Mouse (Mus musculus): ENCODE measurements around the gene Krtap24-1.

Gene Krtap24-1

GRCm38 (mm10) chr16:88611922-88612321 lies at the start of gene Krtap24-1:
Gene Krtap24-1, minus strand, starts transcription at chr16:88612279.
- DNase-seq (ENCODE audit: low spot score in 2 of 2): no peak

GRCm38 (mm10) chr16:88657426-88657825 lies 45.3 kb upstream of the Krtap24-1 start:
- DNase-seq (ENCODE audit: low spot score in 2 of 2): no peak

- DNase-seq (ENCODE audit: low spot score in 2 of 2): no peak
Observed at GRCm38 (mm10) chr16:88651952-88652351, 39.9 kb upstream of the Krtap24-1 start.

- DNase-seq (ENCODE audit: low spot score in 2 of 2): no peak
Observed at GRCm38 (mm10) chr16:88651082-88651481, 39.0 kb upstream of the Krtap24-1 start.

- DNase-seq (ENCODE audit: low spot score in 2 of 2): no peak
Observed at GRCm38 (mm10) chr16:88647358-88647846, 35.3 kb upstream of the Krtap24-1 start, which contains the start of gene Krtap26-1. Gene Krtap26-1, minus strand, starts transcription at chr16:88647796.

- no peak for DNase-seq (ENCODE audit: low spot score in 2 of 2)
Observed at GRCm38 (mm10) chr16:88646366-88647111, 34.5 kb upstream of the Krtap24-1 start.

- no peak for DNase-seq (ENCODE audit: low spot score in 2 of 2)
Observed at GRCm38 (mm10) chr16:88640053-88640452, 28.0 kb upstream of the Krtap24-1 start.

- no peak for DNase-seq (ENCODE audit: low spot score in 2 of 2)
Observed at GRCm38 (mm10) chr16:88635142-88635541, 23.1 kb upstream of the Krtap24-1 start.

- DNase-seq (ENCODE audit: low spot score in 2 of 2): no peak
Observed at GRCm38 (mm10) chr16:88631474-88631873, 19.4 kb upstream of the Krtap24-1 start.

GRCm38 (mm10) chr16:88627566-88627965 lies 15.5 kb upstream of the Krtap24-1 start, which contains the start of gene 2310079G19Rik:
Gene 2310079G19Rik, minus strand, starts transcription at chr16:88627666.
- DNase-seq (ENCODE audit: low spot score in 2 of 2): no peak

GRCm38 (mm10) chr16:88612712-88613111 lies 633 bp upstream of the Krtap24-1 start:
- DNase-seq (ENCODE audit: low spot score in 2 of 2): no peak

GRCm38 (mm10) chr16:88604570-88604969 lies 7.5 kb downstream of the Krtap24-1 start:
- no peak for DNase-seq (ENCODE audit: low spot score in 2 of 2)

GRCm38 (mm10) chr16:88602464-88602863 lies 9.6 kb downstream of the Krtap24-1 start:
- DNase-seq (ENCODE audit: low spot score in 2 of 2): no peak

- DNase-seq (ENCODE audit: low spot score in 2 of 2): no peak
Observed at GRCm38 (mm10) chr16:88600303-88600702, 11.8 kb downstream of the Krtap24-1 start.

GRCm38 (mm10) chr16:88599504-88600237 lies 12.4 kb downstream of the Krtap24-1 start:
- DNase-seq (ENCODE audit: low spot score in 2 of 2): no peak

GRCm38 (mm10) chr16:88592758-88593157 lies 19.3 kb downstream of the Krtap24-1 start:
- no peak for DNase-seq (ENCODE audit: low spot score in 2 of 2)

- DNase-seq (ENCODE audit: low spot score in 2 of 2): no peak
Observed at GRCm38 (mm10) chr16:88583338-88583737, 28.7 kb downstream of the Krtap24-1 start.

GRCm38 (mm10) chr16:88575885-88576679 lies 36.0 kb downstream of the Krtap24-1 start:
- DNase-seq (ENCODE audit: low spot score in 2 of 2): no peak

GRCm38 (mm10) chr16:88572904-88573404 lies 39.1 kb downstream of the Krtap24-1 start:
- DNase-seq (ENCODE audit: low spot score in 2 of 2): no peak

GRCm38 (mm10) chr16:88570136-88570535 lies 41.9 kb downstream of the Krtap24-1 start:
- no peak for DNase-seq (ENCODE audit: low spot score in 2 of 2)

- no peak for DNase-seq (ENCODE audit: low spot score in 2 of 2)
Observed at GRCm38 (mm10) chr16:88569732-88570131, 42.3 kb downstream of the Krtap24-1 start.

GRCm38 (mm10) chr16:88569096-88569495 lies 43.0 kb downstream of the Krtap24-1 start:
- no peak for DNase-seq (ENCODE audit: low spot score in 2 of 2)
